Mouse (Mus musculus): ENCODE measurements around the gene Gm49486.
A peak's percentile ranks its signal among the peaks of the same experiment; 100 is the strongest.

Gene Gm49486

GRCm38 (mm10) chr15:79229058-79229821 lies at the start of gene Gm49486, which contains the start of gene Pick1:
Gene Gm49486 (plus strand): TSS chr15:79229391.
Gene Pick1 (plus strand): TSS chr15:79229173.
- DNase-seq (ENCODE audit: inconsistent ontology term), result peak; percentile 89

GRCm38 (mm10) chr15:79185213-79185612 lies 44.0 kb upstream of the Gm49486 start:
- no peak for DNase-seq (ENCODE audit: inconsistent ontology term)

- DNase-seq (ENCODE audit: inconsistent ontology term), result no peak
Observed at GRCm38 (mm10) chr15:79187819-79188218, 41.4 kb upstream of the Gm49486 start.

GRCm38 (mm10) chr15:79191426-79191825 lies 37.8 kb upstream of the Gm49486 start:
- DNase-seq (ENCODE audit: inconsistent ontology term), result no peak

GRCm38 (mm10) chr15:79192450-79192849 lies 36.7 kb upstream of the Gm49486 start:
- DNase-seq (ENCODE audit: inconsistent ontology term), result no peak

GRCm38 (mm10) chr15:79192885-79193845 lies 36.0 kb upstream of the Gm49486 start:
- DNase-seq (ENCODE audit: inconsistent ontology term), result peak; percentile 86

GRCm38 (mm10) chr15:79194048-79194447 lies 35.1 kb upstream of the Gm49486 start:
- no peak for DNase-seq (ENCODE audit: inconsistent ontology term)

GRCm38 (mm10) chr15:79194946-79195345 lies 34.2 kb upstream of the Gm49486 start:
- DNase-seq (ENCODE audit: inconsistent ontology term), result no peak

- DNase-seq (ENCODE audit: inconsistent ontology term), result no peak
Observed at GRCm38 (mm10) chr15:79195492-79195891, 33.7 kb upstream of the Gm49486 start.

- no peak for DNase-seq (ENCODE audit: inconsistent ontology term)
Observed at GRCm38 (mm10) chr15:79199390-79199976, 29.7 kb upstream of the Gm49486 start.

GRCm38 (mm10) chr15:79201491-79202150 lies 27.6 kb upstream of the Gm49486 start:
- DNase-seq (ENCODE audit: inconsistent ontology term), result peak; percentile 75

- DNase-seq (ENCODE audit: inconsistent ontology term), result no peak
Observed at GRCm38 (mm10) chr15:79202575-79202974, 26.6 kb upstream of the Gm49486 start.

- DNase-seq (ENCODE audit: inconsistent ontology term), result no peak
Observed at GRCm38 (mm10) chr15:79208211-79208610, 21.0 kb upstream of the Gm49486 start.

GRCm38 (mm10) chr15:79208758-79209439 lies 20.3 kb upstream of the Gm49486 start:
- DNase-seq (ENCODE audit: inconsistent ontology term), result no peak

GRCm38 (mm10) chr15:79210357-79210756 lies 18.8 kb upstream of the Gm49486 start:
- no peak for DNase-seq (ENCODE audit: inconsistent ontology term)

- DNase-seq (ENCODE audit: inconsistent ontology term), result no peak
Observed at GRCm38 (mm10) chr15:79212750-79213446, 16.3 kb upstream of the Gm49486 start.

- no peak for DNase-seq (ENCODE audit: inconsistent ontology term)
Observed at GRCm38 (mm10) chr15:79213591-79213990, 15.6 kb upstream of the Gm49486 start.

- no peak for DNase-seq (ENCODE audit: inconsistent ontology term)
Observed at GRCm38 (mm10) chr15:79216191-79216590, 13.0 kb upstream of the Gm49486 start.

GRCm38 (mm10) chr15:79219572-79219971 lies 9.6 kb upstream of the Gm49486 start:
- DNase-seq (ENCODE audit: inconsistent ontology term), result no peak

- DNase-seq (ENCODE audit: inconsistent ontology term), result no peak
Observed at GRCm38 (mm10) chr15:79223641-79224040, 5.5 kb upstream of the Gm49486 start.

Data from Muller cell, postnatal 12 days (primary cell).